Mouse (Mus musculus): ENCODE results near the gene Scgb1c1. TPM values are rescaled to one million over a fixed set of nuclear protein-coding genes. Genes with fewer than 3 reads are reported as not detected.

The Scgb1c1 gene
- total and polyA plus RNA-seq, 3 experiments, result not detected

- Histone ChIP-seq H3K27me3 (replicated peaks) (peaks cover 42% of the 10 kb centered on the region), H3K79me2 (replicated peaks; ENCODE audit: control insufficient read depth, extremely low read depth, insufficient read depth, poor library complexity, severe bottlenecking) (no peaks in the 10 kb centered on the region), H3K27ac (ENCODE audit: insufficient read depth, low read depth) (no peak within 1 kb of the TSS), H3K4me2 (ENCODE audit: insufficient read depth, low read depth, poor library complexity, severe bottlenecking) (no peak within 1 kb of the TSS), H3K4me1 (ENCODE audit: control insufficient read depth in 1 of 2, insufficient read depth in 2 of 2) (peaks cover 0 to 5% of the 10 kb centered on the region in 2 experiments; a peak in 2 of 4 replicates), H3K9ac (ENCODE audit: insufficient read depth, low read depth) (no peak within 1 kb of the TSS), H3K4me3 (replicated peaks in 1 of 3; ENCODE audit: low read depth in 2 of 3, low read length in 2 of 3, poor library complexity in 1 of 3) (no peak within 1 kb of the TSS), H3K36me3 (replicated peaks in 1 of 2; ENCODE audit: control insufficient read depth in 1 of 2, insufficient read depth in 1 of 2, low read length in 1 of 2) (peaks cover 17 to 24% of the 10 kb centered on the region in 2 experiments), H3K9me3 (replicated peaks; ENCODE audit: low read length) (no peaks in the 10 kb centered on the region)
- no peak for DNase-seq (ENCODE audit: extremely low read depth)
- TF ChIP-seq MXI1 (IDR thresholded peaks at IDR 0.05; ENCODE audit: low read depth, low read length) (no peak), MAFK (IDR thresholded peaks at IDR 0.05; ENCODE audit: insufficient replicate concordance, low read length) (no peak)
- dilution Hi-C loops (cut with MboI; ENCODE audit: extremely low pct_ligation_motif_present, extremely low pct_unique_long_range_greater_than_20kb, low sequenced_read_pairs), result no loop called here
- in situ Hi-C loops (cut with MboI; ENCODE audit: low pct_ligation_motif_present, low pct_unique_long_range_greater_than_20kb, low sequenced_read_pairs), result loop anchor here (5.0 to 25.0 kb wide), 3 partner anchors 204 to 761 kb away; partner anchors contain the start of genes Caly, Prap1 and Rnh1
Measured at GRCm38 (mm10) chr7:140847755-140848580, 2.6 kb downstream of the Scgb1c1 start, which contains the start of gene Odf3. Gene Odf3, plus strand, starts transcription at chr7:140847805.

DNA sequence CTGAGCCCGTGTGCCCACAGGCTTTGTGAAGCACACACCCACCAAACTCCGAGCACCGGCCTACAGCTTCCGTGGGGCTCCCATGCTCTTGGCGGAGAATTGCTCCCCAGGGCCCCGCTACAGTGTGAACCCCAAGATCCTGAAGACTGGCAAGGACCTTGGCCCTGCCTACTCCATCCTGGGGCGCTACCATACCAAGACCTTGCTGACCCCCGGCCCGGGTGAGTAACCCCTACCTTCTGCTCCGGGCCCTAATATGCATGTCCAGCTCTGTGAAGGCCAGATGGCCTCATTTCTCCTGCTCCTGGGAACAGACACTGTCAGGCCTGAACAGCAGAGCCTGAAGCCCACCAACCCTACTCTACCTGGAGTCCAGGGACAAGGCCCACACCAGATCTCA is 3.2 kb downstream of the Scgb1c1 start:
- Histone ChIP-seq H3K27me3 (replicated peaks) (peaks cover 35% of the 10 kb centered on the region), H3K4me3 (replicated peaks in 1 of 3; ENCODE audit: low read depth in 2 of 3, low read length in 2 of 3, poor library complexity in 1 of 3) (no peak overlapping the region), H3K9me3 (replicated peaks; ENCODE audit: low read length) (no peaks in the 10 kb centered on the region), H3K79me2 (replicated peaks; ENCODE audit: control insufficient read depth, extremely low read depth, insufficient read depth, poor library complexity, severe bottlenecking) (no peaks in the 10 kb centered on the region), H3K4me1 (ENCODE audit: control insufficient read depth in 1 of 2, insufficient read depth in 2 of 2) (peaks cover 0 to 5% of the 10 kb centered on the region in 2 experiments; a peak in 2 of 4 replicates), H3K27ac (ENCODE audit: insufficient read depth, low read depth) (no peak overlapping the region), H3K9ac (ENCODE audit: insufficient read depth, low read depth) (no peak overlapping the region), H3K4me2 (ENCODE audit: insufficient read depth, low read depth, poor library complexity, severe bottlenecking) (no peak overlapping the region), H3K36me3 (replicated peaks in 1 of 2; ENCODE audit: control insufficient read depth in 1 of 2, insufficient read depth in 1 of 2, low read length in 1 of 2) (peaks cover 23 to 31% of the 10 kb centered on the region in 2 experiments)
- DNase-seq (ENCODE audit: extremely low read depth), result no peak
- TF ChIP-seq SMC3 (IDR thresholded peaks at IDR 0.05; ENCODE audit: low read depth, low read length) (no peak), E2F4 (IDR thresholded peaks at IDR 0.05; ENCODE audit: insufficient replicate concordance, low read depth, low read length) (no peak), TBP (conservative IDR thresholded peaks at IDR 0.05; ENCODE audit: low read depth, low read length) (no peak), KAT2A (IDR thresholded peaks at IDR 0.05; ENCODE audit: insufficient replicate concordance, low read length) (no peak), JUND (conservative IDR thresholded peaks at IDR 0.05; ENCODE audit: low read depth, low read length) (no peak)
- in situ Hi-C loops (cut with MboI; ENCODE audit: low pct_ligation_motif_present, low pct_unique_long_range_greater_than_20kb, low sequenced_read_pairs), result loop anchor here (5.0 to 25.0 kb wide), 3 partner anchors 204 to 761 kb away; partner anchors contain the start of genes Caly, Prap1 and Rnh1
- dilution Hi-C loops (cut with MboI; ENCODE audit: extremely low pct_ligation_motif_present, extremely low pct_unique_long_range_greater_than_20kb, low sequenced_read_pairs), result no loop called here

GRCm38 (mm10) chr7:140851916-140852315 is 6.6 kb downstream of the Scgb1c1 start:
- Histone ChIP-seq H3K9ac (ENCODE audit: insufficient read depth, low read depth) (no peak overlapping the region), H3K9me3 (replicated peaks; ENCODE audit: low read length) (no peaks in the 10 kb centered on the region), H3K27ac (ENCODE audit: insufficient read depth, low read depth) (no peak overlapping the region), H3K4me1 (ENCODE audit: control insufficient read depth in 1 of 2, insufficient read depth in 2 of 2) (peaks cover 5 to 11% of the 10 kb centered on the region in 2 experiments), H3K4me3 (replicated peaks in 1 of 3; ENCODE audit: low read depth in 2 of 3, low read length in 2 of 3, poor library complexity in 1 of 3) (no peak overlapping the region), H3K4me2 (ENCODE audit: insufficient read depth, low read depth, poor library complexity, severe bottlenecking) (no peak overlapping the region), H3K79me2 (replicated peaks; ENCODE audit: control insufficient read depth, extremely low read depth, insufficient read depth, poor library complexity, severe bottlenecking) (peaks cover 13% of the 10 kb centered on the region), H3K36me3 (replicated peaks in 1 of 2; ENCODE audit: control insufficient read depth in 1 of 2, insufficient read depth in 1 of 2, low read length in 1 of 2) (peaks cover 34 to 46% of the 10 kb centered on the region in 2 experiments), H3K27me3 (replicated peaks) (peaks cover 13% of the 10 kb centered on the region)
- in situ Hi-C loops (cut with MboI; ENCODE audit: low pct_ligation_motif_present, low pct_unique_long_range_greater_than_20kb, low sequenced_read_pairs), result no loop called here
- dilution Hi-C loops (cut with MboI; ENCODE audit: extremely low pct_ligation_motif_present, extremely low pct_unique_long_range_greater_than_20kb, low sequenced_read_pairs), result no loop called here
- no peak for DNase-seq (ENCODE audit: extremely low read depth)
- TF ChIP-seq CHD1 (IDR thresholded peaks at IDR 0.05; ENCODE audit: low read depth, low read length), result no peak
- TF ChIP-seq E2F4 (IDR thresholded peaks at IDR 0.05; ENCODE audit: insufficient replicate concordance, low read depth, low read length), result no peak
- TF ChIP-seq CTCF (conservative IDR thresholded peaks at IDR 0.05 in 1 of 2, IDR thresholded peaks at IDR 0.05 in 1 of 2; ENCODE audit: low read depth in 2 of 2, low read length in 2 of 2), result no peak
- no peak for TF ChIP-seq POLR2AphosphoS2 (IDR thresholded peaks at IDR 0.05; ENCODE audit: low read depth, low read length)
- TF ChIP-seq ZMIZ1 (IDR thresholded peaks at IDR 0.05; ENCODE audit: low read depth, low read length), result no peak
- no peak for TF ChIP-seq MYC (IDR thresholded peaks at IDR 0.05; ENCODE audit: low read depth, low read length)
- TF ChIP-seq SMC3 (IDR thresholded peaks at IDR 0.05; ENCODE audit: low read depth, low read length), result no peak
- no peak for TF ChIP-seq MAFK (IDR thresholded peaks at IDR 0.05; ENCODE audit: insufficient replicate concordance, low read length)
- TF ChIP-seq GABPA (IDR thresholded peaks at IDR 0.05; ENCODE audit: insufficient replicate concordance, low read depth, low read length), result no peak
- no peak for TF ChIP-seq ZNF384 (IDR thresholded peaks at IDR 0.05; ENCODE audit: low read depth, low read length)
- TF ChIP-seq USF2 (conservative IDR thresholded peaks at IDR 0.05; ENCODE audit: low read depth, low read length), result no peak
- TF ChIP-seq HCFC1 (IDR thresholded peaks at IDR 0.05; ENCODE audit: low read depth, low read length), result no peak
